Comparison of ENCODE assay signal across 8 mouse cellular contexts in genomic region chr2:50110167-50110566, GRCm38 (mm10). TPM values are rescaled to one million over a fixed set of nuclear protein-coding genes. Genes with fewer than 3 reads are reported as not detected.
DNase-seq lines count a peak whose midpoint lies in the region; ATAC-seq lines count a peak whose summit lies in the region.

No protein-coding gene starts in this region.

- no peak overlapping the region for H3K9ac ChIP-seq in forebrain, embryonic 12.5 days
- H3K9ac ChIP-seq in forebrain, embryonic 13.5 days = no peak overlapping the region
- no peak overlapping the region for H3K9ac ChIP-seq in intestine, embryonic 15.5 days

- H3K4me2 ChIP-seq in forebrain, embryonic 12.5 days = no peak overlapping the region
- H3K4me2 ChIP-seq in forebrain, embryonic 13.5 days = no peak overlapping the region
- no peak overlapping the region for H3K4me2 ChIP-seq in intestine, embryonic 15.5 days (replicated peaks)

- peaks cover 6% of the 10 kb centered on the region; the same call in 1 of the 2 replicates for H3K4me1 ChIP-seq in forebrain, embryonic 12.5 days
- peaks cover 18% of the 10 kb centered on the region for H3K4me1 ChIP-seq in forebrain, embryonic 13.5 days
- H3K4me1 ChIP-seq in intestine, embryonic 15.5 days (replicated peaks) = 0 out of 2 replicates have a peak, but pooled peaks cover 4% of the 10 kb centered on the region

- no peaks in the 10 kb centered on the region for H3K9me3 ChIP-seq in forebrain, embryonic 12.5 days
- no peaks in the 10 kb centered on the region for H3K9me3 ChIP-seq in forebrain, embryonic 13.5 days (replicated peaks)
- no peaks in the 10 kb centered on the region for H3K9me3 ChIP-seq in intestine, embryonic 15.5 days

- no peaks in the 10 kb centered on the region for H3K36me3 ChIP-seq in forebrain, embryonic 12.5 days (replicated peaks)
- no peaks in the 10 kb centered on the region for H3K36me3 ChIP-seq in forebrain, embryonic 13.5 days (ENCODE audit: poor library complexity, severe bottlenecking)
- no peaks in the 10 kb centered on the region for H3K36me3 ChIP-seq in intestine, embryonic 15.5 days

- H3K4me3 ChIP-seq in forebrain, embryonic 12.5 days (replicated peaks) = no peak overlapping the region
- no peak overlapping the region for H3K4me3 ChIP-seq in forebrain, embryonic 13.5 days
- H3K4me3 ChIP-seq in intestine, embryonic 15.5 days (replicated peaks) = no peak overlapping the region

- 0 out of 2 replicates have a peak overlapping the region, but pooled peaks have one; percentile 31 for H3K27ac ChIP-seq in forebrain, embryonic 12.5 days
- H3K27ac ChIP-seq in forebrain, embryonic 13.5 days = no peak overlapping the region
- H3K27ac ChIP-seq in intestine, embryonic 15.5 days = no peak overlapping the region; the same call in 1 of the 2 replicates

- peak; percentile 35 for DNase-seq in ovary, adult 18-20 months (ENCODE audit: low spot score)
- no peak for DNase-seq in ovary, postnatal 10 days (ENCODE audit: low spot score)
- DNase-seq in right cerebral cortex, adult 2 months (ENCODE audit: low spot score in 2 of 2) = peak; percentile 27 to 38
- no peak for DNase-seq in cerebellum, postnatal 14 days
- DNase-seq in adrenal gland, adult 8-10 months = no peak

- no peak for ATAC-seq in forebrain, embryonic 12.5 days (ENCODE audit: low FRiP score)
- ATAC-seq in forebrain, embryonic 13.5 days = no peak
- ATAC-seq in intestine, embryonic 15.5 days = peak; percentile 41; the same call in 1 of the 2 replicates

- H3K27me3 ChIP-seq in forebrain, embryonic 12.5 days = no peaks in the 10 kb centered on the region
- H3K27me3 ChIP-seq in forebrain, embryonic 13.5 days = no peaks in the 10 kb centered on the region
- H3K27me3 ChIP-seq in intestine, embryonic 15.5 days (replicated peaks) = no peaks in the 10 kb centered on the region

- 63% methylated on average over 10 of the region's 10 CpGs for WGBS in forebrain, embryonic 12.5 days
- 61% methylated on average over 10 of the region's 10 CpGs for WGBS in forebrain, embryonic 13.5 days
- 31% methylated on average over 10 of the region's 10 CpGs for WGBS in intestine, embryonic 15.5 days

RNA-seq across cellular contexts. Expression of gene Lypd6, which starts 43.9 kb away (rescaled TPM):
- polyA plus RNA-seq in forebrain, embryonic 12.5 days (2016; fragmentation: Nextera tagmentation; extraction: Ambion mirVana) = 8.2 and 9.6 TPM in 2 replicates
- polyA plus RNA-seq in forebrain, embryonic 13.5 days (2015; fragmentation: Nextera tagmentation; extraction: Ambion mirVana) = 10.7 and 12.6 TPM in 2 replicates
- polyA plus RNA-seq in intestine, embryonic 15.5 days (2015; fragmentation: Nextera tagmentation; extraction: Ambion mirVana) = 11.9 and 17.2 TPM in 2 replicates
- total RNA-seq in adrenal gland, adult 8-10 months (2022) = 10 to 100 TPM in 3 of 4 experiments, 1 to 10 TPM in 1; 8.9 to 19.9 (median 14.3) TPM

Comparison
In these comparisons a context has a peak if more than half of its experiments do, and no peak if none do; other contexts are left out.
1. DNase-seq: peak in ovary, adult 18-20 months (single experiment) and right cerebral cortex, adult 2 months (2 of 2); none in ovary, postnatal 10 days (single experiment), cerebellum, postnatal 14 days (0 of 2) and adrenal gland, adult 8-10 months (single experiment).